Mouse (Mus musculus) C2C12 (cell line): ENCODE data around the gene Rtraf.

Experiments used
- CEBPB ChIP-seq: IDR thresholded peaks from one replicate; pipeline ENCODE4 v1.6.1; 2011; ENCODE audit warnings: low read depth, mild to moderate bottlenecking, control low read depth, moderate library complexity
- CTCF ChIP-seq: IDR thresholded peaks from one replicate; pipeline ENCODE4 v1.5.1; 2011; ENCODE audit not compliant: control insufficient read depth, insufficient read depth, insufficient read length
- FOSL1 ChIP-seq: IDR thresholded peaks from one replicate; pipeline ENCODE4 v1.8.0; 2011; ENCODE audit warnings: mild to moderate bottlenecking, low read length; ENCODE audit not compliant: poor library complexity, insufficient read depth, severe bottlenecking
- MAX ChIP-seq: IDR thresholded peaks from one replicate; pipeline ENCODE4 v1.6.1; 2011; ENCODE audit warnings: mild to moderate bottlenecking, control low read depth
- MYOD1 ChIP-seq: IDR thresholded peaks from one replicate; pipeline ENCODE4 v1.6.1; 2011; ENCODE audit warnings: low read depth; ENCODE audit not compliant: control insufficient read depth, insufficient read length
- MYOG ChIP-seq: IDR thresholded peaks from one replicate; pipeline ENCODE4 v1.6.1; 2011; ENCODE audit not compliant: control insufficient read depth, insufficient read length; ENCODE audit errors: extremely low read depth
- USF1 ChIP-seq: IDR thresholded peaks from one replicate; pipeline ENCODE4 v1.6.1; 2011; ENCODE audit warnings: low read depth, mild to moderate bottlenecking, control low read depth, moderate library complexity

DNA sequence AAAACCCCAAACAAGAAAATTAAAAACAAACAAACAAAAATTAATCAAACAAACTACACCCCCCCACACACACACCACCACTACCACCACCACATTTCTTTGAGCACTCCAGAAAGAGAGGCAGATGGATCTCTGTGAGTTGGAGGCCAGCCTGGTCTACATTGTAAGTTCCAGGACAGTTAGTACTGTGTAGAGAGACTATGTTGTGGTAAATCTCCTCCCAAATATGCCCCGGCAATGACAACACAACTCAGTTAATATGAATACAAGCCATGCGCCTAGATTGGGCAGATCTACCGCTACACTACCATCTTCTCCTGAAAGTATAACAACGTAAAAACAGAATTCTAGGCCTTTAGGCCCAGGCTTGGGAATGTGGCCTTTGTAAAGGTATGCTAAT, 36.7 kb upstream of the Rtraf start:
- TF ChIP-seq CTCF (no peak), CEBPB (no peak), MYOD1 (no peak), FOSL1 (no peak), MAX (no peak), MYOG (no peak), USF1 (no peak)
